Mouse (Mus musculus) gastrocnemius, adult 2 months (tissue): ENCODE measurements around the gene Gp5. TPM values are rescaled to one million over a fixed set of nuclear protein-coding genes. Genes with fewer than 3 reads are reported as not detected.

Experiments
- DNase-seq: peaks from one replicate; pipeline ENCODE4 v3.0.0; 2022
- H3K27ac ChIP-seq: fragments of 200-600 bp; 2 replicates; pipeline ENCODE4 v1.8.1; 2022; ENCODE audit warnings: mild to moderate bottlenecking
- H3K4me3 ChIP-seq: fragments of 200-600 bp; 2 replicates; pipeline ENCODE4 v1.8.1; 2022; ENCODE audit warnings: mild to moderate bottlenecking, moderate library complexity
- CTCF ChIP-seq: fragments of 200-600 bp; IDR thresholded peaks from 2 replicates; pipeline ENCODE4 v1.8.1; 2022; ENCODE audit warnings: antibody characterized with exemption, mild to moderate bottlenecking, moderate library complexity
- intact Hi-C: fragments of 180-260 bp; cut with DNase I; formaldehyde crosslinking; loops from one replicate; pipeline ENCODE4 v1.15.1; 2025
- total RNA-seq, 2 experiments: library from RNA; stranded (reverse); gene quantifications; 2 replicates each; pipeline ENCODE4 v1.2.3; 2021

The Gp5 gene
- total RNA-seq, 2 experiments from 2014 or later, result not detected

GRCm38 (mm10) chr16:30271223-30271761, 39.3 kb downstream of the Gp5 start:
- H3K27ac ChIP-seq, result no peak overlapping the region
- intact Hi-C loops, result no loop called here
- no peak overlapping the region for H3K4me3 ChIP-seq
- DNase-seq, result no peak
- TF ChIP-seq CTCF, result no peak

DNA sequence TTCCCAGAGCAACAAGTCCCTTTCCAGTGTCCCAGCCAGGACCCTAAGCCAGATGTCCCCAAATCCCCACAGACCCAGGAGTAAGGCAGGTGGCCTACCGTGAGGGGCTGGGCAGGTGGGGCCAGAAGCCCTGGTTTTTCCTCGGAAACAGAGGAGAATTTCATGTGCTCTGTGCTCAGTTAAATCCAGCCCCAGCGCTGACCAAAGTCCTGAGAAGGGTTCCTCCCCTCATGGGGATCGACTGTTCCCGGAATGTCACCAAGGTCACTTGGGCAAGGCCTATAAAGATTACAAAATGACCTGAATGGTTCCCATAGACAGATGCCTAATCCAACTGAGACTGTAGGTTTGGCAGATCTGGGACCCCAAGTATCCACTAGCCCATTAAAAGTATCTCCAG, 43.2 kb downstream of the Gp5 start, which contains the start of gene Cpn2:
Cpn2 (minus strand) TSS at position 141 of the 400 bp plus-strand sequence.
- DNase-seq, result no peak
- intact Hi-C loops, result no loop called here
- Histone ChIP-seq H3K4me3 (no peak within 1 kb of the TSS), H3K27ac (no peak within 1 kb of the TSS)
- TF ChIP-seq CTCF, result no peak

- intact Hi-C loops, result no loop called here
- no peak for TF ChIP-seq CTCF
These were observed 44.0 kb downstream of the Gp5 start for GRCm38 (mm10) chr16:30266561-30266960.

GRCm38 (mm10) chr16:30265611-30266010, 45.0 kb downstream of the Gp5 start:
- H3K4me3 ChIP-seq, result no peak overlapping the region
- no peak for TF ChIP-seq CTCF
- no peak overlapping the region for H3K27ac ChIP-seq
- DNase-seq, result no peak
- intact Hi-C loops, result no loop called here

More at GRCm38 (mm10) chr16:30266561-30266960, 44.0 kb downstream of the Gp5 start:
- H3K4me3 ChIP-seq, result no peak overlapping the region
- no peak for DNase-seq
- H3K27ac ChIP-seq, result no peak overlapping the region

DNA sequence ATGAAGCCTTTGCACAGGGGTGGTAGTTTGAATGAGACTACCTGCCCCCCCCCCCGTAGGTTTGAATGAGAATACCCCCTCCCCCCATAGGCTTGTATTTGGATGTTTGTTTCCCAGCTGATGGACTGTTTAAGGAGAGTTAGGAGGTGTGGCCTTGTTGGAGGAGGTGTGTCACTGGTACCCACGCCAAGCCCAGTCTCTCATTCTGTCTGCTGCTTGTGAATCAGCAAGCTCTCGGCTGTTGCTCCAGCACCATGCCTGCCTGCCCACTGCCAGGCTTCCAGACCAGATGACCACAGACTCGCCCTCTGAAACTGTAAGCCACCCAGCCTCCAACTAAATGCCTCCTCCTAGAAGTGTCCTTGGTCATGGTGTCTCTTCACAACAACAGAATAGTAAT, 47.4 kb downstream of the Gp5 start:
- no peak overlapping the region for H3K4me3 ChIP-seq
- no peak for TF ChIP-seq CTCF
- DNase-seq, result no peak
- intact Hi-C loops, result no loop called here
- no peak overlapping the region for H3K27ac ChIP-seq

DNA sequence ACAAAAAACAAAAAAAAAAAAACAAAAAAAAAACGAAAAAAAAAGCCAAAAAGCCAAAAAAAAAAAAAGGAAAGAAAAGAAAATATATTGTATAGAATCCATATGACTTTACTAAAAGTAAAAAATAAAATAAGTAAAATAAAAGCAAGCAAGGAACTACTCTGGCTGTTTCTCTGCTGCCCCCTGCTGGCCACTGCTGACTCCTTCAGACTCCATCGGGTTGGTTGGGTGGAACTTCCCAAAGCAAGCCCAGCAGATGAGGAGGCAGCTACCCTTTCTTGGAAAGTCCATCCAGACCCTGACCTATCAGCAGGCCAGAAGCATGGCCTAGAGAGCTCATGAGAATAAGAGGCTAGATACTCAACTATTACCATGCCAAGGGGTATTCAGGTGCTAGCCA, 47.9 kb downstream of the Gp5 start:
- peak; percentile 75 for DNase-seq
- intact Hi-C loops, result no loop called here
- Histone ChIP-seq H3K4me3 (no peak overlapping the region), H3K27ac (no peak overlapping the region)
- peak; percentile 86 for TF ChIP-seq CTCF

DNA sequence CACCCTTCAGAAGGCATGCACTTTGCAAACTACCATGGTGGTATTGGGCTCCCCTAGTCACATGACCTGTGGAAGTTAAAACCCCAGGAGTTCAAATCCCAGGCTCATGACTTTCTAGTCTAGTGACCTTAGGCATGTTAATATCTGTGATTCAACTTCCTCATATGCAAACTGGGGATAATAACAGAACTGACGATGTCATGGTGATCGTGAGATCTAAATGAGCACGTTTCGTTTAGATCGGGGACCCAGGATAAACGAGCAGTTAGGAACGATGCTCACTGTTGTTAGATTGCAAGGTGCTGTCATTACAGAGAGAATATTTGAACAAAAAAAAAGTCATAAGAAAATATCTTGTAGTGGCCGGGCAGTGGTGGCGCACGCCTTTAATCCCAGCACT, 48.4 kb downstream of the Gp5 start:
- H3K27ac ChIP-seq, result no peak overlapping the region
- DNase-seq, result no peak
- intact Hi-C loops, result no loop called here
- TF ChIP-seq CTCF, result no peak
- no peak overlapping the region for H3K4me3 ChIP-seq

- Histone ChIP-seq H3K27ac (no peak overlapping the region), H3K4me3 (no peak overlapping the region)
- no peak for DNase-seq
- TF ChIP-seq CTCF, result no peak
- intact Hi-C loops, result no loop called here
These were observed 49.2 kb downstream of the Gp5 start for GRCm38 (mm10) chr16:30261341-30261740.

DNA sequence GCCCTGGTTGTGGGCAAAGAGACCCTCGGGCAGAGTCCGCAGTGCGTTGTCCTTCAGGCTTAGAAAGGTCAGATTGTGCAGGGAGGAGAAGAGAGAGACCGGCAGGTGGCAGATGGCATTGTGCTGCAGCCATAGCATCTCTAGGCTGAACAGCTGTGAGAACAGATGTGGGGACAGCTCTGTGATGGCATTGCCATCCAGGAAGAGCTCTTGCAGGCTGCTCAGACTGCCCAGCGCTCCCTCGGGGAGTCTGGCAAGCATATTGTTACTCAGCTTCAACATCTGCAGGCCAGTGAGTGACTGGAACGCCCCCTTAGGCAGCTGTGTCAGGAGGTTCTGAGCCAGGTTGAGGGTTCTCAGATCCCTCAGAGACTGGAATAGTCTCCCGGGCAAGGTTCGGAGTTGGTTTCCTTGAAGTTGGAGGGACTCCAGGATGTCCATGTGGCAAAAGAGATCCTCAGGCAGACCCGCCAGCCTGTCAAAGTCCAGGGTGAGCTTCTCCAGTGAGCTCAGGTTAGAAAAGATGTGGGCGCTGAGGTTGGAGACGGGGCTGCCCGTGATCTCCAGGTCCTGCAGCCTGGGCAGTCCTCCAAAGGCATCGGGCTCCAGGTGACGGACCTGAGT, 50.5 kb downstream of the Gp5 start:
- DNase-seq, result no peak
- no peak for TF ChIP-seq CTCF
- Histone ChIP-seq H3K4me3 (no peak overlapping the region), H3K27ac (no peak overlapping the region)
- intact Hi-C loops, result no loop called here

- TF ChIP-seq CTCF, result no peak
- DNase-seq, result no peak
- intact Hi-C loops, result loop anchor here (10.0 kb wide), 1 partner anchor 115 kb away; no protein-coding TSS in a partner anchor
- Histone ChIP-seq H3K27ac (no peak overlapping the region), H3K4me3 (no peak overlapping the region)
These were observed 51.1 kb downstream of the Gp5 start for GRCm38 (mm10) chr16:30259444-30259843.

- Histone ChIP-seq H3K27ac (no peak overlapping the region), H3K4me3 (no peak overlapping the region)
- intact Hi-C loops, result loop anchor here (10.0 kb wide), 1 partner anchor 116 kb away; no protein-coding TSS in a partner anchor
- DNase-seq, result no peak
- no peak for TF ChIP-seq CTCF
These were observed 52.1 kb downstream of the Gp5 start for GRCm38 (mm10) chr16:30258441-30258840.

DNA sequence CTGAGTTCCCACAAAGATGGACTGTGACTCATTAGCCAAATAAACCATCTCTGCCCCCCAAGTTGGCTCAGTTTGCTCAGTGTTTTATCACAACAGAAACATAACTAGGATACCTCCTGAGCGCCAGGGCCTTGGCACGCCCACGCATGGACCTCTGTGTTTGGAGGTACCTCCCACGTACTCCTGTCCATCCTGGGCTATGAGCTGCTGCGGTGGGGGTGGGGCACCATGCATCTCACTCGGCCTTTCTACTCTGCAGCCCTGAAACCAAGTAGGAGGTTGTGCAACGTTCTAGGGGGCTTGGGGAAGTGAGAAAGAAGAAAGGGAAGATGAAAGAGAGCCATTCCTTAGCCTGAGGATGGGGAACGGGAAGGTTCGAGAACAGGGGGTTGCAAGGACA, 52.9 kb downstream of the Gp5 start:
- H3K4me3 ChIP-seq, result no peak overlapping the region
- TF ChIP-seq CTCF, result no peak
- DNase-seq, result no peak
- intact Hi-C loops, result loop anchor here (10.0 kb wide), 1 partner anchor 117 kb away; no protein-coding TSS in a partner anchor
- H3K27ac ChIP-seq, result no peak overlapping the region

Other genes starting within 250 kb of the Gp5 start
- gene Hes1, start 246.4 kb downstream of the Gp5 start, total RNA-seq, result 10 to 100 TPM in 1 of 2 experiments, 1 to 10 TPM in 1; 9.5 to 11.1 TPM
- not detected for gene Cpn2, start 43.3 kb downstream of the Gp5 start, total RNA-seq
- under 1 TPM; 0.08 to 0.14 TPM for gene Lrrc15, start 27.5 kb downstream of the Gp5 start, total RNA-seq
- 10 to 100 TPM; 30.4 to 35.2 TPM for gene Atp13a3, start 95.2 kb upstream of the Gp5 start, total RNA-seq
- 1 to 10 TPM; 1.7 to 2.1 TPM for gene Tmem44, start 240.1 kb upstream of the Gp5 start, total RNA-seq